Mouse (Mus musculus) thymus, adult 2 months (tissue): ENCODE results near the gene Gse1. TPM values are rescaled to one million over a fixed set of nuclear protein-coding genes. Genes with fewer than 3 reads are reported as not detected.

Experiments used
- DNase-seq: peaks from one replicate; pipeline ENCODE4 v3.0.0; 2021
- H3K27ac ChIP-seq: fragments of 200-500 bp; 2 replicates; pipeline ENCODE4 v1.5.1; 2012; ENCODE audit warnings: low read length, control low read depth; ENCODE audit not compliant: control insufficient read depth, insufficient read depth
- H3K27me3 ChIP-seq: fragments of 200-500 bp; 2 replicates; pipeline ENCODE4 v1.6.1; 2012; ENCODE audit warnings: mild to moderate bottlenecking, low read length, moderate library complexity, mixed read lengths; ENCODE audit not compliant: control insufficient read depth, insufficient read depth
- H3K36me3 ChIP-seq: fragments of 200-500 bp; 2 replicates; pipeline ENCODE4 v1.6.1; 2012; ENCODE audit warnings: mild to moderate bottlenecking, low read length, moderate library complexity; ENCODE audit not compliant: control insufficient read depth, insufficient read depth
- H3K4me1 ChIP-seq: fragments of 200-500 bp; replicated peaks from 2 replicates; pipeline ENCODE4 v1.6.1; 2012; ENCODE audit warnings: low read length; ENCODE audit not compliant: control insufficient read depth, insufficient read depth
- H3K4me3 ChIP-seq: fragments of 200-500 bp; 2 replicates; pipeline ENCODE4 v1.5.1; 2012; ENCODE audit warnings: mild to moderate bottlenecking, low read length, control low read depth, moderate library complexity; ENCODE audit not compliant: control insufficient read depth, insufficient read depth
- CTCF ChIP-seq: fragments of 200-500 bp; IDR thresholded peaks from 2 replicates; pipeline ENCODE4 v1.5.1; 2012; ENCODE audit warnings: mild to moderate bottlenecking, control low read depth, low read length, moderate library complexity, borderline replicate concordance; ENCODE audit not compliant: control insufficient read depth, poor library complexity, insufficient read depth; ENCODE audit errors: extremely low read depth
- POLR2A ChIP-seq: fragments of 200-500 bp; IDR thresholded peaks from 2 replicates; pipeline ENCODE4 v1.6.1; 2012; ENCODE audit warnings: mild to moderate bottlenecking, low read length, control low read depth, moderate library complexity; ENCODE audit not compliant: control insufficient read depth, poor library complexity, insufficient read depth; ENCODE audit errors: extremely low read depth
- WGBS: fragments of 180-500 bp; shearing (Covaris S2); methylation state at CpG from one replicate; pipeline ENCODE4 v1.1.7; 2018; 5-methylcytosine and 5-hydroxymethylcytosine counted together
- polyA plus RNA-seq: library from polyadenylated mRNA; depleted of rRNA; stranded (reverse); fragments of >200 nt; gene quantifications from 2 replicates; pipeline ENCODE4 v1.2.3, GENCODE M21; 2012

The Gse1 gene
- polyA plus RNA-seq, 1 experiment = 202 TPM

DNA sequence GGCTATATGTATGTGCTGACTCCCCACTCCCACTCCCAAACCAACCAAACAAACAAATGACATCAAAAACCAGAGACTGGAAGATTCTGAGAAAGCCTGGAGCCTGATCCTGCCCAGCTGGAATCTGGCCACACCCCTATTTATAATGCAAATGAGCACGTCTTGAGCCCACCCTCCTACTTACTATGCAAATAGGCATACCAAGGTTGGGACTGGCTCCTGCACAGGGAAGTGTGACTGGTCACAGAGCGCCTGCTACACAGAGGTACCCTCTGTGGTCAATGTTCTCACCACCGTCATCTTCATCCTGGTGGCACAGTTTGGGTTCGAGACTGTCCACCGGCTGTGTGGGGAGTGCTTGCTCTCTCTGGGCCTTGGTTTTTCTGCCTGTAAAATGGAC, 146.9 kb downstream of the Gse1 start:
- Histone ChIP-seq H3K4me1 (peaks cover 36% of the 10 kb centered on the region), H3K27me3 (no peaks in the 10 kb centered on the region; the same call in 1 of the 2 replicates), H3K27ac (no peak overlapping the region), H3K36me3 (no peaks in the 10 kb centered on the region), H3K4me3 (no peak overlapping the region)
- 58% methylated on average over 5 of the region's 5 CpGs for WGBS
- TF ChIP-seq CTCF (no peak), POLR2A (no peak)
- DNase-seq = no peak

DNA sequence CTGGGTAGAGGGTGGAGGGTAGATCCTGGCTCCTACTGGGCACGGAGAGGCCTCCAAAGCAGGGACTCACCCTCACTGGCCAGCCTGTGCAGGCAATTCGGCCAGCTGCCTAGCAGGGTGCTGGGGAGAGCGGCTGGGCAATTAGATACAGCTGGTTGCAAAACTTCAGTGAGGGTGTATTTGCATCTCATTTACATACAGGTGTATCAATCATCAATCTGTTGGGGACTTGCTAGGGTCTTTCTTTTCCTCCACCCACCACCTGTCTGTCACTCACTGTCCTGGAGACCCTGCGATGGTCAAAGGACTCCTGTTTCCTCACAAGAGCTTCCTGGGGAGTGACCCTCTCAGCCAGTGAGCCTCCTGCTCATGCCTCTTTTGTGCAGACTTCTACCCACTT, 148.0 kb downstream of the Gse1 start:
- DNase-seq = no peak
- Histone ChIP-seq H3K4me3 (no peak overlapping the region), H3K4me1 (peaks cover 36% of the 10 kb centered on the region), H3K27me3 (no peaks in the 10 kb centered on the region; the same call in 1 of the 2 replicates), H3K36me3 (no peaks in the 10 kb centered on the region), H3K27ac (no peak overlapping the region)
- WGBS = 86% methylated on average over 4 of the region's 4 CpGs
- TF ChIP-seq CTCF (no peak), POLR2A (no peak)

DNA sequence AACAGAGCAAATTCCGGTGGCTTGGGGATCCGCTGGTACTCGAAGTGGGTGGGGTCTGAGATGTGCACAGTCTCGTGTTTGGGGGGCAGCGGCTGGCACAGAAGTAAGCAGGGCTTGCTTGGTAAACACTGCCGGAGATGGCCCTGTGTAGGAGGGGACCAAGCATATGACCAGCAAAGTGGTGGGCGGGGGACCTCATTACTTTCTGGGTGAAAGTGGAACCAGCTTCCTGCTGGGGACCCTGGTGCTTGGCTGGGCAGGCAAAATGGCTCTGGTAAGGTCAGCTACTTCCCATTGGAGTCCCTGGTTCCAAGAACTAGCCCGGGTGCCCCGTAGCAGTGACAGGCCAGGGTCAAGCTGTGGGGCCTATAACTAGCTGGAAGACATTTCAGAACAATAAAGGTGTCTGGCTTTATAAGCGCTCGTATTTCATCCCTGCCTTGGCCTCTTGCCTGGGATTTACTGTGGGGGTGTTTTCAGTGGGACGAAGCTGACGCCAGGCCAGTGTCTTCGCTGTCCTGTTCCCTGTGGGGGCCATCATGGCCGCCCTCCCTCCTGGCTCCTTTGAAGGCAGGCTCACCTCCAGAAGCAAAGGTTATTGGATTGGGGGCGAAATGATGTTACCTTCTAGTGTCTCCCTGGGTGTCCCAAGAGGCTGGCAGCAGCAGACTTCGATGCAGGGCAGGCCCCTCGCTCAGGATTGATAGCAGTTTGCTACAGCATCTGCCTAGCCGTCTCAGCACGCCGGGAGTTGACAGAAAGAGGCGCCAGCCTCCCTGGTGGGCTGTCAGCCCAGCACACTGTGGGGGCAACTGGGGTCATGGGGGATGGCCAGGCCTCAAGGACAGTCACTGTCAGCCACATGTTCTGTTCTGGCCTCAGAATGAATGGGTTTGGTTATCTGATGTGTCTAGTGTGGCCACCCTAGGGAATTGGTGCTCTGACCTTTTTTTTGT, 148.9 kb downstream of the Gse1 start:
- Histone ChIP-seq H3K36me3 (no peaks in the 10 kb centered on the region), H3K4me3 (no peak overlapping the region), H3K27ac (no peak overlapping the region), H3K27me3 (no peaks in the 10 kb centered on the region; the same call in 1 of the 2 replicates), H3K4me1 (peaks cover 28% of the 10 kb centered on the region)
- no peak for TF ChIP-seq POLR2A
- no peak for TF ChIP-seq CTCF
- 89% methylated on average over 22 of the region's 22 CpGs for WGBS
- DNase-seq = no peak

DNA sequence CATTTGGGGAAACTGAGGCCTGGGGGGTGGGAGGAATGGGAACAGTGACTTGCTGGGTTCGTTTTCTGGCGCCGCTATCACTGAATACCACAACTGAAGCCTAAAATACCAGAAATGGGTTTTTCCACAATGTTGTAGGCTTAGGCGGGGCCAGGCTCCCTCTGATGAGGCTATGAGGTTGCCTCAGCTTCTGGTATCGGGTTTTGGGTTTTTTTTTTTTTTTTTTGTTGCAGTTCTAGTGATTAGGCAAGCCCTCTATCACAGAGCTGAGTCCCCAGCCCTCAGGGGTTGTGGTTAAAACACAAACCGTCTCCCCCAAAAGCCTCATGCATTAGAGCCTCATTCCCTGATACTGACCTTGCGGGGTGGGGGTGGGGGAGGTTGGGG, 149.5 kb downstream of the Gse1 start:
- H3K36me3 ChIP-seq = no peaks in the 10 kb centered on the region
- H3K4me1 ChIP-seq = peaks cover 28% of the 10 kb centered on the region
- H3K4me3 ChIP-seq = no peak overlapping the region
- no peak for TF ChIP-seq POLR2A
- TF ChIP-seq CTCF = no peak
- H3K27ac ChIP-seq = no peak overlapping the region; the same call in 1 of the 2 replicates
- no peaks in the 10 kb centered on the region; the same call in 1 of the 2 replicates for H3K27me3 ChIP-seq
- WGBS = 9% methylated on average over 7 of the region's 7 CpGs
- DNase-seq = no peak

DNA sequence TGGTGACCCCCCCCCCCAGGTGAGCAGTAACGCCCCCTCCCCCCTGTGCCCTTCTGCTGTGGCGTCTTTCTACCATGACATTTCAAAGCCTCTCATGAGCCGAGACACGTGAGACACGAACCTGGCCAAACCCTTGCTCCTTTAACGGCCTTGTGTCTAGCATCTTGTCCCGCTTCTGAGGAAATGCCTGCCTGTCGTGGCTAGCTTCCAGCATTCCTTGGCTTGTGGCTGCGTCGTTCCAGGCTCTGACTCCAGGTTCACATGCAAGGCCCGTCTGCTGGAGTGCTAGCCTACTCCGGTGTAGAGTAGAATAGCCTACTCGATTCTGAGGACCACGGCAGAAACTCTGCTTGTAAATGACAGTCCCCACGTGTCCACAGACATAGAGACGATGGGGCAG, 150.1 kb downstream of the Gse1 start:
- H3K4me3 ChIP-seq = no peak overlapping the region
- H3K27ac ChIP-seq = no peak overlapping the region
- H3K27me3 ChIP-seq = no peaks in the 10 kb centered on the region; the same call in 1 of the 2 replicates
- WGBS = 42% methylated on average over 16 of the region's 16 CpGs
- H3K4me1 ChIP-seq = peaks cover 31% of the 10 kb centered on the region
- no peak for DNase-seq
- no peaks in the 10 kb centered on the region for H3K36me3 ChIP-seq
- TF ChIP-seq CTCF (no peak), POLR2A (no peak)

DNA sequence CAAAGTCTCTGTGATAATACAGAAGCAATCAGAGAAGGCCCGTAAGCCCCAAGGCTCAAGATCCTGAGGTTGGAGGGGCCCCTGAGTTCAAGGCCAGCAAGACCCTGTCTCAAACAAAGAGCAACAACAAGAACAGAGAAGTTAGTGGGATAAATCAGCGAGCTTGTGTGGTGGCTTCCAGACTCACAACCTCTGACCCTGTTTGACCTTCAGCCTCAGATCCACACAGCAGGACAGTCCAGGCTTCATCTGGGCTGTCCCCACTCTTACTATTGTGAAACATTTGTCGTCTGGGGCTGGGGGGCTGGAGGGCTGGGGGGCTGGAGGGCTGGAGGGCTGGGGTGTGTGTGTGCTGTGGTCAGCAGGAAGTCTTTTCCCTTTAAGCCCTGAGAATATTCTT, 150.8 kb downstream of the Gse1 start:
- Histone ChIP-seq H3K4me1 (peaks cover 26% of the 10 kb centered on the region), H3K27me3 (no peaks in the 10 kb centered on the region), H3K27ac (no peak overlapping the region), H3K36me3 (no peaks in the 10 kb centered on the region), H3K4me3 (no peak overlapping the region)
- DNase-seq = no peak
- no peak for TF ChIP-seq CTCF
- TF ChIP-seq POLR2A = no peak
- WGBS = 86% methylated on average over 3 of the region's 3 CpGs
